Mouse (Mus musculus) olfactory bulb, adult 2 months (tissue): ENCODE data around the gene Nt5dc3. TPM values are rescaled to one million over a fixed set of nuclear protein-coding genes. Genes with fewer than 3 reads are reported as not detected.

Experiments
- H3K27ac ChIP-seq: fragments of 200-500 bp; 2 replicates; pipeline ENCODE4 v1.5.1; 2012; ENCODE audit warnings: low read depth, low read length; ENCODE audit not compliant: insufficient read depth
- H3K4me1 ChIP-seq: fragments of 200-500 bp; 2 replicates; pipeline ENCODE4 v1.6.1; 2012; ENCODE audit warnings: low read length; ENCODE audit not compliant: control insufficient read depth, insufficient read depth
- H3K4me3 ChIP-seq: fragments of 200-500 bp; 2 replicates; pipeline ENCODE4 v1.5.1; 2012; ENCODE audit warnings: mild to moderate bottlenecking, low read depth, low read length, moderate library complexity; ENCODE audit not compliant: insufficient read depth
- CTCF ChIP-seq: fragments of 200-500 bp; IDR thresholded peaks from 2 replicates; pipeline ENCODE4 v1.5.1; 2012; ENCODE audit warnings: low read depth, mild to moderate bottlenecking, low read length, moderate library complexity; ENCODE audit not compliant: insufficient read depth
- POLR2A ChIP-seq: fragments of 200-500 bp; IDR thresholded peaks from 2 replicates; pipeline ENCODE4 v1.6.1; 2012; ENCODE audit warnings: mild to moderate bottlenecking, low read depth, low read length, moderate library complexity; ENCODE audit not compliant: insufficient read depth
- WGBS: fragments of 180-500 bp; shearing (Covaris S2); methylation state at CpG from one replicate; pipeline ENCODE4 v1.1.7; 2018; 5-methylcytosine and 5-hydroxymethylcytosine counted together
- polyA plus RNA-seq: library from polyadenylated mRNA; stranded (reverse); fragments of >200 nt; gene quantifications from 2 replicates; pipeline ENCODE4 v1.2.4, GENCODE M21; 2012; ENCODE audit warnings: low replicate concordance; ENCODE audit not compliant: missing spikeins, insufficient read depth, insufficient read length

Nt5dc3 gene
- polyA plus RNA-seq, 1 experiment = not detected

- no peak overlapping the region for H3K4me3 ChIP-seq
- peaks cover 10% of the 10 kb centered on the region for H3K4me1 ChIP-seq
- no peak overlapping the region for H3K27ac ChIP-seq
- 65% methylated on average over 14 of the region's 14 CpGs for WGBS
- TF ChIP-seq CTCF (no peak), POLR2A (no peak)
These were observed 46.1 kb downstream of the Nt5dc3 start for GRCm38 (mm10) chr10:86824871-86825270.

GRCm38 (mm10) chr10:86825871-86826522, 47.2 kb downstream of the Nt5dc3 start:
- no peak overlapping the region for H3K4me3 ChIP-seq
- WGBS = 84% methylated on average over 10 of the region's 10 CpGs
- TF ChIP-seq POLR2A (no peak), CTCF (no peak)
- peaks cover 10% of the 10 kb centered on the region for H3K4me1 ChIP-seq
- H3K27ac ChIP-seq = 0 out of 2 replicates have a peak overlapping the region, but pooled peaks have one; percentile 1

- no peak overlapping the region for H3K27ac ChIP-seq
- no peak overlapping the region for H3K4me3 ChIP-seq
- TF ChIP-seq POLR2A = no peak
- no peak for TF ChIP-seq CTCF
- H3K4me1 ChIP-seq = peaks cover 10% of the 10 kb centered on the region
- 92% methylated on average over 3 of the region's 3 CpGs for WGBS
These were observed 48.1 kb downstream of the Nt5dc3 start for GRCm38 (mm10) chr10:86826929-86827328.

GRCm38 (mm10) chr10:86828221-86829135, 49.7 kb downstream of the Nt5dc3 start:
- TF ChIP-seq CTCF (no peak), POLR2A (no peak)
- Histone ChIP-seq H3K4me3 (no peak overlapping the region), H3K27ac (no peak overlapping the region), H3K4me1 (peaks cover 10% of the 10 kb centered on the region)
- 93% methylated on average over 15 of the region's 15 CpGs for WGBS

- peaks cover 16% of the 10 kb centered on the region for H3K4me1 ChIP-seq
- no peak overlapping the region for H3K4me3 ChIP-seq
- 99% methylated on average over 2 of the region's 2 CpGs for WGBS
- no peak overlapping the region for H3K27ac ChIP-seq
- no peak for TF ChIP-seq POLR2A
These were observed 50.7 kb downstream of the Nt5dc3 start for GRCm38 (mm10) chr10:86829515-86829914.

- H3K27ac ChIP-seq = no peak overlapping the region
- no peak overlapping the region for H3K4me3 ChIP-seq
- WGBS = 34% methylated on average over 4 of the region's 4 CpGs
- TF ChIP-seq POLR2A = no peak
- TF ChIP-seq CTCF = no peak
- peaks cover 27% of the 10 kb centered on the region for H3K4me1 ChIP-seq
These were observed 58.0 kb downstream of the Nt5dc3 start for GRCm38 (mm10) chr10:86836784-86837183.

DNA sequence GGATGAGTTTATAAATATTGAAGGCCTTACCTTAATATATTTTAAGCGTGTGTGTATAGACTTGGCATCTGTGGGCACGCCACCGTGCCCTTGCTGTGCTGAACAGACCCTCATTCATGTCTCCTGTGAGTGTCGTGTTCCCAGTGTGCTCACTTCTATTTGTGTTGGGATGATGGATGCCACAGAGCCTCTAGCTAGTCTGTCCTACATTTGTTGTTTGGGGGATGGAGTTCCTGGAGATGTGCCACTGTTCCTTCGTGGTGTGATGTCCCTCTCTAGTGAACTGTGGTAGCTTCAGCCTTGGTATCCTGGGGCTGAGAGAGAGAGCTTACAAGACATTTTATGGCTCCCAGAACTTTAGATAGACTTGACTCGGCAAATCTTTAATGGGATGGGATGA, 60.0 kb downstream of the Nt5dc3 start:
- H3K27ac ChIP-seq = no peak overlapping the region
- WGBS = 91% methylated on average over 6 of the region's 6 CpGs
- no peak for TF ChIP-seq CTCF
- no peak for TF ChIP-seq POLR2A

GRCm38 (mm10) chr10:86842659-86843058, 63.9 kb downstream of the Nt5dc3 start:
- no peak overlapping the region for H3K27ac ChIP-seq
- peaks cover 4% of the 10 kb centered on the region; the same call in 1 of the 2 replicates for H3K4me1 ChIP-seq
- no peak overlapping the region for H3K4me3 ChIP-seq
- whole genome bisulfite sequencing = 97% methylated on average over 5 of the region's 5 CpGs
- no peak for TF ChIP-seq POLR2A

More for the DNA sequence above, 60.0 kb downstream of the Nt5dc3 start:
- H3K4me3 ChIP-seq = no peak overlapping the region
- peaks cover 27% of the 10 kb centered on the region for H3K4me1 ChIP-seq

GRCm38 (mm10) chr10:86846926-86847467, 68.2 kb downstream of the Nt5dc3 start:
- WGBS = 88% methylated on average over 9 of the region's 9 CpGs

More at GRCm38 (mm10) chr10:86846926-86847467, 68.2 kb downstream of the Nt5dc3 start:
- TF ChIP-seq CTCF (no peak), POLR2A (no peak)
- Histone ChIP-seq H3K4me1 (no peaks in the 10 kb centered on the region), H3K4me3 (no peak overlapping the region), H3K27ac (no peak overlapping the region)
